ENCODE assay signal across 15 mouse cellular contexts in the genomic region with DNA sequence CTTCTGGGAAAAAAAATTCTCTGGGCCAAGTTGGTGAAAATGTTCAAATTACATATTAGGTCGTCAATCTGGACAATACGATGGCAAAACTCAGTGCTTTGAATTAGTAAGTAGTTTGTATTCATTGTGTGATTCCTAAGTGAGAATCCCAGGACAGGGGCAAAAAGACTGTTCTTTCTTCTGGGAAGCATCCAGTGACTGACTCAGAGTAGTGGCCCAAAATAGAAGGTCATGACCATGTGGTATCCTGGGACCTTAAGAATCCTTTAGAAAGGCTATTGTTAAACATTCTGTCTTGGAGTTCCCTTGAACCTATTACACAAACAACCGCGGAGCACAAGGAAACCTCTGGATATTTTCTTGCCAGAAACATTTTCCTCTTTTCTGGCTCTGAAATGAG. TPM values are rescaled to one million over a fixed set of nuclear protein-coding genes. Genes with fewer than 3 reads are reported as not detected.
DNase-seq lines count a peak whose midpoint lies in the region.
"Had no signal": no experiment of that assay in that cellular context is flagged by ENCODE, and none has a peak within 500 bp of the region (broad histone marks: within the 10 kb centered on the region; RNA-seq: fewer than 3 reads in every experiment).

No protein-coding gene starts in this region.

- intact Hi-C loops in heart, postnatal 10 days (cut with DNase I): no loop called here

- DNase-seq in heart, adult 11 months: peak; percentile 55
- DNase-seq in heart, postnatal 10 days: no peak
- DNase-seq in adipocyte (ENCODE audit: low spot score): peak; percentile 50
- DNase-seq in frontal cortex, postnatal 10 days (ENCODE audit: low spot score in 2 of 2): no peak
- DNase-seq: adrenal gland, adult 2 months; adrenal gland, adult 8-10 months; adrenal gland, postnatal 10 days; adrenal gland, postnatal 14 days; adrenal gland, postnatal 25 days; adrenal gland, postnatal 36 days; B cell, adult 2 months; cerebellum, adult 11 months; cerebellum, adult 11-12 months; cerebellum, adult 18-20 months; cerebellum, adult 2 months had no signal

RNA-seq across cellular contexts. Expression of gene Nkrf, which starts 18.6 kb away (rescaled TPM):
- 1 to 10 TPM; 3.2 to 3.9 TPM for total RNA-seq in heart, postnatal 10 days (2021)

RNA-seq across cellular contexts. Expression of gene C330007P06Rik, which starts 47.4 kb away (rescaled TPM):
- total RNA-seq in heart, postnatal 10 days (2021): 10 to 100 TPM; 19.2 to 22.3 TPM

RNA-seq across cellular contexts. Expression of gene Ube2a, which starts 47.6 kb away (rescaled TPM):
- total RNA-seq in heart, postnatal 10 days (2021): 10 to 100 TPM; 74.7 to 76.4 TPM

Comparison
In these comparisons a context has a peak if more than half of its experiments do, and no peak if none do; other contexts are left out.
1. DNase-seq: peak in heart, adult 11 months (single experiment) and adipocyte (single experiment); none in heart, postnatal 10 days (0 of 2) and frontal cortex, postnatal 10 days (0 of 2).